Mouse (Mus musculus) megakaryocyte, embryonic 14.5 days (primary cell): ENCODE results near the gene Polrmt. TPM values are rescaled to one million over a fixed set of nuclear protein-coding genes. Genes with fewer than 3 reads are reported as not detected.
A peak's percentile ranks its signal among the peaks of the same experiment; 100 is the strongest.

Experiments used
- H3K27me3 ChIP-seq: replicated peaks from 2 replicates; pipeline ENCODE3; 2012; ENCODE audit warnings: inconsistent platforms
- H3K36me3 ChIP-seq: replicated peaks from 2 replicates; pipeline ENCODE3; 2012; ENCODE audit warnings: low read length, inconsistent platforms, mixed read lengths
- H3K4me1 ChIP-seq: 2 replicates; pipeline ENCODE4 v1.6.1; 2012; ENCODE audit warnings: inconsistent platforms
- H3K4me3 ChIP-seq: replicated peaks from 2 replicates; pipeline ENCODE3; 2012; ENCODE audit warnings: moderate library complexity, mild to moderate bottlenecking, inconsistent platforms
- H3K9me3 ChIP-seq: 2 replicates; pipeline ENCODE4 v1.6.1; 2012; ENCODE audit warnings: inconsistent platforms
- FLI1 ChIP-seq: IDR thresholded peaks from 2 replicates; pipeline ENCODE4 v1.6.1; 2012; ENCODE audit warnings: low read length, inconsistent platforms, mixed read lengths
- GATA1 ChIP-seq: IDR thresholded peaks from 3 replicates; pipeline ENCODE4 v1.6.1; 2012; ENCODE audit warnings: mixed read lengths, low read length, inconsistent platforms, borderline replicate concordance
- polyA plus RNA-seq: library from polyadenylated mRNA; stranded (reverse); fragments of >175 nt; gene quantifications from 2 replicates; pipeline ENCODE4 v1.2.3, GENCODE M21; 2012; ENCODE audit warnings: low replicate concordance; ENCODE audit not compliant: insufficient read depth

The Polrmt gene
- polyA plus RNA-seq, 1 experiment: 11.1 TPM

DNA sequence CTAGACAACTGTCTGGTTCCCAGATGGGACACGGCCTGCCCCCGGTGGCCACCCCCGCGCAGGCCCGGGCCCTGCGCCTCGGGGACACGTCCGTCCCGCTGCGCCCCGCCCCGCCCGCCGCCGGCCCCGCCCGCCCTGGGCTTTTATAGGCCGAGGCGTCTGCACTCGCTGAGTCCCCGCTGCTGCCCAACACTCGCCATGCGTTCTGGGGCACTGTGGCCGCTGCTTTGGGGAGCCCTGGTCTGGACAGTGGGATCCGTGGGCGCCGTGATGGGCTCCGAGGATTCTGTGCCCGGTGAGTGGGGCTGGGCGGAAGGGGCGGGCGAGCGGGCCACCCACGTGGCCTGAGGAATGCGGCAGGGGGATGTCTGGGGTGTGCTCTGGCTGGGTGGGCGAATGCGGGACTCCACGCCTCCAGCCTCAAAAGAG, 30.7 kb upstream of the Polrmt start, which contains the start of gene Fstl3:
Fstl3 (plus strand) TSS at position 170 of the 429 bp plus-strand sequence.
- TF ChIP-seq FLI1 (no peak), GATA1 (no peak)
- Histone ChIP-seq H3K4me1 (peaks cover 47% of the 10 kb centered on the region), H3K36me3 (no peaks in the 10 kb centered on the region), H3K4me3 (peak within 1 kb of the TSS; percentile 50), H3K27me3 (peaks cover 53% of the 10 kb centered on the region), H3K9me3 (peaks cover 15% of the 10 kb centered on the region)

DNA sequence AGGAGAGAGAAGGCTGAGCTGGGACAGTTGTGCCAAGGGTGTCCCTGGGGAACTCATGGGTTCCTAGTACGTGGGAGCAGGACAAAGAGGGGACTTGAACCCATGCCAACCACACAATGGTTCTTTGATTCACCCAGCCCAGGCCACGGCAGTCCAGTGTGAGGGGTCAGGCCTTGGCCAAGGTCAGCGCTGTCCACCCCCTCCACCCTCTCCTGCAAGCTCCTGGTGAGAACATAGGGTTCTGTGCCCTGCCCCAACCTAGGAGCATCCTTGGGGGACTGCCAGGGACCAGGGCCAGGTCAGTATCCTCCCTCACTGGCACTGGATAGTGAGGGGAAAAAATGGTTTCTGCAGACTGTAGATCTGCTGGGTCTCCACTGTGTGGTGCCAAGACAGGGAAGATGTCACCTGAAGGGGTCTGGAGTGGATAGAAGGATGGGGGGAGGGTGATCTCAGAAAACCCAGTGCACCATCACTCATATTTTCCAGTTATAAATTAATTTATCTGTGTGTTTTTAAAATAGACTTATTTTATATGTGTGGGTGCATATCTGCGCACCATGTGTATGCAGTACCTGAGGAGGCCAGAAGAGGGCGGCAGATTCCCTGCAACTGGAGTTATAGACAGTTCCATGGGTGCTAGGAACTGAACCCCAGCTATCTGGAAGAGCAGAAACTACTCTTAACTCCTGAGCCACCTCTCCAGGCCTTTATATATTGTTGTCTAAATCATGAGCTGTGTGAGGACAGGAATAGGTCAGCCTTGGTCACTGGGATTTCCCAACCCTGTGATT, 28.3 kb upstream of the Polrmt start:
- peaks cover 19% of the 10 kb centered on the region for H3K9me3 ChIP-seq
- no peak for TF ChIP-seq FLI1
- TF ChIP-seq GATA1: no peak
- peaks cover 51% of the 10 kb centered on the region for H3K27me3 ChIP-seq
- H3K36me3 ChIP-seq: no peaks in the 10 kb centered on the region
- H3K4me3 ChIP-seq: no peak overlapping the region
- H3K4me1 ChIP-seq: peaks cover 31% of the 10 kb centered on the region

DNA sequence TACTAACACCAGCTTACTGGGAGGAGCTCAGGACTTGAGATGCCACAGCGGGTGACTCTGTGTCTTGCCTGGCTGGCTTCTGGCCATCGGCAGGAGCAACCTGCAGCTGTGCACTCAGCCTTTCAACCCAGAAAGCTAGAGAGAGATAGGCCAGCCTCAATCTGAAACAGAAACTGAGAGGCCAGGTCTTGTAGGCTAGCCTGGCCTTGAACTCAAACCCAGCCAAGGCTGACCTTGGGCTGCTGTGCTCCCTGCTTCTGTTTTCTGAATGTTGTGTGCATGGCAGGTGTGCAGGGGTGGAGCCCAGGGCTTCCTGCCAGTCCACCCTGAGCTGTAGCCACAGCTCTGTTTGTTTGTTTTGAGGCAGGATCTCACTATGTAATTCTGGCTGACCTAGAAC, 26.8 kb upstream of the Polrmt start:
- peaks cover 40% of the 10 kb centered on the region for H3K27me3 ChIP-seq
- TF ChIP-seq GATA1 (no peak), FLI1 (no peak)
- H3K4me1 ChIP-seq: peaks cover 22% of the 10 kb centered on the region
- H3K9me3 ChIP-seq: peaks cover 19% of the 10 kb centered on the region
- H3K36me3 ChIP-seq: no peaks in the 10 kb centered on the region
- no peak overlapping the region for H3K4me3 ChIP-seq

DNA sequence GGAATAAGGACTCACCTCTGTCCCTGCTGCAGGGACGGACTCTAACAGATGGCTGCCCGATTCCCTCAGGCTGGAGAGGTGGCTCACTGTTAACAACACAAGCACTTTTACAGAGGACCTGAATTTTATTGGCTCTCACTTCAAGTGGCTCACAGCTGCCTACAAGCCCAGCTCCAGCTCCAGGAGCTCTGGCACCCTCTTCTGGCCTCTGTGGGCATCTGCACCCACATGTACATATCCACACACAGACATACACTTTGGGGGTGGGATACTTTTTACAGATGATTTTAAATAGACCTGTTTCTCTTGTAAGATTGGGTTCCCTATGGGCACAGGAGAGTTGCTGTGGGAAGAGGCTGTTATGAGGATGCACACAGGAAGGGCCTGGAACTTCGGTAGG, 25.9 kb upstream of the Polrmt start:
- TF ChIP-seq GATA1: no peak
- no peak for TF ChIP-seq FLI1
- Histone ChIP-seq H3K36me3 (no peaks in the 10 kb centered on the region), H3K4me3 (peak overlapping the region; percentile 29), H3K9me3 (peaks cover 19% of the 10 kb centered on the region), H3K4me1 (peaks cover 23% of the 10 kb centered on the region), H3K27me3 (peaks cover 32% of the 10 kb centered on the region)

DNA sequence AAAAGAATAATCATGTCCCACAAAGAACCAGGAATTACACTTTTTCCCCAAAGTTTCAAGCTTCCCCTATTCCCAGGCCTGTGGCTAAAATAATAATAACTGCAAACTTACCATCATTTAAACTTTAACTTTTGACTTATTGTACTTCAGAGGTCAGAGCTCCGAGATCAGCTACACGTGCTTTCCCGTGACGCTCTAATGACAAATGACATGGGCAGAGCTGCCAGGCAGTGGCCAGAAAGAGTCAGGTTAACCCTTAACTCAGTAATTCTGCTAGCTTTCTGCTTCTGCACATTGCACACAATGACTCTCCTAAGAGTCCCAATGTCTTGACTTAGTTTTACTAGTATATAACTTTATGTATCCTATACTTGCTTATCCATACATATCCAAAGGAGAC, 22.9 kb upstream of the Polrmt start:
- Histone ChIP-seq H3K27me3 (peaks cover 13% of the 10 kb centered on the region), H3K4me1 (peaks cover 40% of the 10 kb centered on the region)
- no peak for TF ChIP-seq GATA1
- TF ChIP-seq FLI1: no peak

DNA sequence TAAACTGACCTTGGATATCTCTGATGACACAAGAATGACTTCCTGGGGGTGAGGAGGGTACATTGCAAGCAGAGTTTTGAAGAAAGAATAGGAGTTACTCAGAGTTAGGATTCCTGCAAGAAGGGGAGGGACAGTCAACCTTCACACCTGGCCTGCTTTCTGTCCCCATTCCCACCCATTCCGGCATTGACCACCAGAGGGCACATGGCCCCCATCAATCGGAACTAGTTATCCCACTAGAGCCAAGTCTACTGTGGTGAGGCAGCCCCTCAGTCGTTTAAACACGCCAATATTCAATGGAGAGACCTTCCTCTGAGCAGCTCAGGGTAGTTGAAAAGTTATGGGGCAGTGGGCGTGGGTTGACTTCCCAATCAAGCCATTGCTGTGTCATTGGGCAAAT, 22.0 kb upstream of the Polrmt start:
- no peak overlapping the region for H3K4me3 ChIP-seq
- TF ChIP-seq GATA1 (no peak), FLI1 (no peak)
- H3K4me1 ChIP-seq: peaks cover 49% of the 10 kb centered on the region
- H3K36me3 ChIP-seq: peaks cover 8% of the 10 kb centered on the region
- peaks cover 13% of the 10 kb centered on the region for H3K27me3 ChIP-seq
- H3K9me3 ChIP-seq: peaks cover 11% of the 10 kb centered on the region

More for the DNA sequence above, 22.9 kb upstream of the Polrmt start:
- H3K9me3 ChIP-seq: peaks cover 11% of the 10 kb centered on the region
- H3K36me3 ChIP-seq: no peaks in the 10 kb centered on the region
- H3K4me3 ChIP-seq: no peak overlapping the region

DNA sequence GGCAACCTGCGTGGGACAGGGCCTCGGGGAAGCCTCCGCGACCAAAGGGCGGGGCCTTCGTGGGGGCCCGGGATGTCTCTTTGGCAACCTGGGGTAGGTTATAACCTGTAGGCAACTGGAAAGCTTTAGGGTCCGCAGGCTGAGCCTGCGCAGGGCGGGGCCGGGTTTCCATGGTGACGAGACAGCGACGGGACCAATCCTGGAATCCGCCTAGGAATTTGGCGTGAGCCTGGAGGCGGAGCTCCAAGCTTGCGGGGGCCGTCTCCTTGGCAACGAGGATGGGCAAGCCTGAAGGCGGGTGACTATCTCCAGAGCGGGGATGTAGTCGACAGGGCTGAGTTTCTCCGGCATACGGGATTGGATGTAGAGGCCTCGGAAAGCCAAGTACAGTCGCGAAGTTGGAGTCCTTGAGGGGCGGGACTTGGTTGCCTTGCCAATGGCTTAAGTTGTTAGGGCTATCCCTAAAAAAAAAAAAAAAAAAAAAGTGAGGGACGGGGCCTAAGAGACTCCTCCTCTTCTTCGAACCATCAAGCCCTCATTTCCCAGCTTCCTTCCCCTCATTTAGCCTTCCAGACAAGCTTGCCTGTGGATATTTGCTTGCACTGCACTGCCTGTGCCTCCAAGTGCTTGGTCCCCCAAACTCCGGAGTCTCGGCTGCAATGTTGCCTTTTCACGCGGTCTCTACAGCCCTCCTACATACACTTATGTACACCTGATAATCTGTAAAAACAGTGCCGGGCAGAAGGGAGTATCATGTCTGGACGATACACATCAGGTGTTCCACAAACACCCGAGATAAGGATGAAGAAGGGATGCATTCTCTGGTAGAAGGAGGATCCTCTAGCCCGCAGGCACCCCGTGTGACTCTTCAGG, 21.2 kb upstream of the Polrmt start:
- H3K36me3 ChIP-seq: peaks cover 15% of the 10 kb centered on the region
- H3K9me3 ChIP-seq: peaks cover 9% of the 10 kb centered on the region
- peak overlapping the region; percentile 98 for H3K4me3 ChIP-seq
- peaks cover 10% of the 10 kb centered on the region for H3K27me3 ChIP-seq
- TF ChIP-seq GATA1 (no peak), FLI1 (no peak)
- H3K4me1 ChIP-seq: peaks cover 57% of the 10 kb centered on the region

DNA sequence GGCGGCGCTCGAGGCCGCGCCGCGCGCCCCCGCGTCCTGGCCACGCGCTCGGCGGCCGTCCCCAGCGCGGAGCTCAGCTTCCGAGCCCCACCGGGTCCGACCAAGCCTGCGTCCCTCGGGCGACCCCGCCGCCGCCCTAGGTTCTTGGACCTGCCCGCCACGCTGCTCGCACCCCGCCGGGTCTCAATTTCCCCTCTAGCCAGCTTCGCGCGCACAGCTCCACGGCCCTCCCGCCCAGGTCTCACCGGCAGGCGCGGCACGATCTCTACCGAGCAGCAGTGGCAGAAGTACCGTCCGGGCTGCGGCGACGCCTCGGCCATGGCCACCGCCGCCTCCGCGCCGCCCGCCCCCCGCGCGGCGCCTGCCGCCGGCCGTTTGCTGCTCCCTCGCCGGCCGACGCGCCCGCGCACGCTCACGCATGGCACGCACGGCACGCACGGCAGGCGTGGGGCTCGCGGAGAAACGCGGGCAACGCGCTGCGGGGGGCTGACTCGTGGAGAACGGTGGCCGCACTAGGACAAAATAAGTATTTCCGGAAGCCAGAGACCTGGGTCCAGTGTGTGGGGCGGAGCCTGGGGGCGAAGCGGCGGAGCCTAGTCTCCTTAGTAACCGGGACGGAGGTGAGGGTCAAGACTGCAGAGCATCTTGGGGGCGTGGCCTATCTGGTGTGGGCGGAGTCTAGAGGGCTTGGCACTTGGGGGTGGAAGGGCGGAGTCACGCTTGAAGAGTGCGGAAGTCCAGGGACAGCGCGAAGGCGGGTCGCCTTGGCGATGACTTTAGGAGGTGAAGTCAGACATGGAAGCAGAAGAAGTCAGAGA, 20.3 kb upstream of the Polrmt start, which contains the start of gene Rnf126:
Rnf126 (minus strand) TSS at position 445 of the 818 bp plus-strand sequence.
- peaks cover 66% of the 10 kb centered on the region for H3K4me1 ChIP-seq
- H3K36me3 ChIP-seq: peaks cover 24% of the 10 kb centered on the region
- 0 out of 2 replicates have a peak, but pooled peaks cover under 1% of the 10 kb centered on the region for H3K9me3 ChIP-seq
- H3K27me3 ChIP-seq: peaks cover 7% of the 10 kb centered on the region
- H3K4me3 ChIP-seq: peak within 1 kb of the TSS; percentile 98
- TF ChIP-seq GATA1 (no peak), FLI1 (no peak)

DNA sequence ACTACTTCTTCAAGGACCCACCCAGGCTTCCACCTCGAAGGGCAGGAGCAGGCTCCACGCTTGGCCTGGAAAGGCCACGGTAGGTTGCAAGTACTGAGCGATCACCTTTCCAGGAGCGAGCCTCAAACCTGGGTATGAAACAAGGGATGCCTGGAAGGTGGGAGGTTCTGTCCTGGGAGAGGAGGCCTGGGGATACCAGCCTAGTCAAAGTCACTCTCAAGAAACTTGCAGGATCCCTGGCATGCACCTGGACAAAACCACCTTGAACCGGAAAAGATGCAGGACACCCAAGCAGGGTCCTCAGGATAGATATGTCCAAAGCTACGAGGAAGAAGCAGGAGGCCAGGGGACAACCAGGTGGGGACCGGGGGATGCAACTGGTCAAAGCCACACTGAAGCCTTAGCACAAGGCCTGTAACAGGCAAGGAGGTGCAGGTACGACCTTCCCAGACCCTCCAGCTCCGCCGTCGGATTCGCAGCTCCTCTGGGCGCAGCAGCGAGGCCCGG, 19.7 kb upstream of the Polrmt start:
- H3K4me3 ChIP-seq: peak overlapping the region; percentile 98
- peaks cover 69% of the 10 kb centered on the region for H3K4me1 ChIP-seq
- TF ChIP-seq FLI1 (no peak), GATA1 (no peak)
- no peaks in the 10 kb centered on the region for H3K9me3 ChIP-seq
- peaks cover 31% of the 10 kb centered on the region for H3K36me3 ChIP-seq
- peaks cover 6% of the 10 kb centered on the region for H3K27me3 ChIP-seq

DNA sequence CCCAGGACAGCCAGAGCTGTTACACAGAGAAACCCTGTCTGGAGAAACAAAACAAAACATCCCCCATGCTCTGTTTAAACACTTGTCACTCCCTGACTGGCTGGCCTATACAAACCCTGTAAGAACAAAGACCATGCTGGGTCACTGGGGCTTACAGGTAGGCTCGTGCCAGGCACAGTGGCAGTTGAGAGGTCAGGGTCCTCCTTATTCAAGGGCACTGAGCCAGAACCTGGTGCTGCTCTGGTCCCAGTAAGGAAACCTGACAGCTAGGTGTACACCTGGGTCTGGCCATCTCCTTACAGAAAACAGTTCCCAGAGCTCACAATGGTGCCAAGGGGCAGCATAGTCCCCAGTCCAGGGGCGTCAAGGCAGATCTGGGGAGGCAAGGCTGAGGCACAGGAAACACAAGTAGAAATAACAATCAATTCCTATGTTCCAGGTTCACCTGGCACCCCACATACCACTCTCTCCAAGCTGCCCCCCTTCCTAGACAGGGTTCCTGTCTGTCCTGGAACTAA, 18.9 kb upstream of the Polrmt start:
- no peaks in the 10 kb centered on the region for H3K27me3 ChIP-seq
- H3K4me3 ChIP-seq: peak overlapping the region; percentile 98
- H3K9me3 ChIP-seq: no peaks in the 10 kb centered on the region
- H3K4me1 ChIP-seq: peaks cover 65% of the 10 kb centered on the region
- peaks cover 37% of the 10 kb centered on the region for H3K36me3 ChIP-seq
- TF ChIP-seq GATA1: no peak
- no peak for TF ChIP-seq FLI1
